Mouse (Mus musculus) embryonic fibroblast, embryonic 13.5 days (primary cell): ENCODE measurements at regions not wholly inside any gene's neighbourhood (a gene's known extent, or its start where the extent isn't known, plus 50 kb on each side); places are given as distances from the start of the nearest gene placed in this dataset.
"Not testable (repeated sequence)": the region's sequence is repeated elsewhere in the genome, so short reads cannot be mapped to it uniquely, and the experiment has no call there.

ENCODE experiments used
- CTCF ChIP-seq: IDR thresholded peaks from 2 replicates; pipeline ENCODE4 v1.5.1; 2011; ENCODE audit warnings: mild to moderate bottlenecking, control low read depth, low read length, moderate library complexity, borderline replicate concordance; ENCODE audit not compliant: insufficient read depth
- POLR2A ChIP-seq: IDR thresholded peaks from 2 replicates; pipeline ENCODE4 v1.6.1; 2011; ENCODE audit warnings: low read depth, mild to moderate bottlenecking, control low read depth, low read length, moderate library complexity

GRCm38 (mm10) chr6:67857945-67858344 is 322.3 kb upstream of the Tacstd2 start:
- not testable (repeated sequence) for TF ChIP-seq CTCF, POLR2A
